Mouse (Mus musculus): ENCODE measurements at regions not wholly inside any gene's neighbourhood (a gene's known extent, or its start where the extent isn't known, plus 50 kb on each side); places are given as distances from the start of the nearest gene placed in this dataset.

DNA sequence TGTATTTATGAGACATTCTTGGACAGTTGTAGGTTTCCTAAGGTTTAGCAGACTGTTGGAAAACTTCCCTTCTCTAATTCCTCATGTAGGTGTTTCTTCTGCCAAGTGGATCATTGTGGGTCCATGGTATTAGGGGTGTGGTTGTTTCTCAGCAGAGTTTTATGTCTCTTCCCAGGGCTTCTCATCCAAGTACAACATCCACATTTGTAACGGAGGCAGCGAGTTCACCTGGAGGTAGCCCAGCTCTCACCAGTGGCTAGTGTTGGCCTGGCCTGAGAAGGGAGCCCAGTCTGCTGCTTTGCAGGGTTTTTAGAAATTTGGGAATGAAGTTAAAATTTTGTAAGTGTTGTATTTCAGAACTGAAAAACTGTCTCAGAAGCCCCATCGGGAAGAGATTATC is 122.4 kb downstream of the Wnt5a start:
- no peaks in the 10 kb centered on the region for H3K9me3 ChIP-seq (replicated peaks; ENCODE audit: control insufficient read depth, low read length)
- ATAC-seq (replicated peaks; ENCODE audit: insufficient number of reproducible peaks, low FRiP score, low TSS enrichment, low read depth) (no peak), DNase-seq (ENCODE audit: low spot score) (no peak)
- no peaks in the 10 kb centered on the region for H3K36me3 ChIP-seq (replicated peaks; ENCODE audit: control insufficient read depth, insufficient read depth, low read depth, low read length)
- no peak overlapping the region for H3K27ac ChIP-seq (replicated peaks; ENCODE audit: low read depth, low read length)
- no peak overlapping the region for H3K9ac ChIP-seq (replicated peaks; ENCODE audit: low read length)
- no peak overlapping the region for H3K4me3 ChIP-seq (ENCODE audit: low read depth, low read length)
- H3K27me3 ChIP-seq (ENCODE audit: control insufficient read depth, insufficient read depth, low read length), result no peaks in the 10 kb centered on the region
- 86% methylated on average over 3 of the region's 3 CpGs for WGBS
- H3K4me2 ChIP-seq (ENCODE audit: low read depth, low read length), result no peak overlapping the region
- no peaks in the 10 kb centered on the region for H3K4me1 ChIP-seq (ENCODE audit: control insufficient read depth, insufficient read depth, low read length)

DNA sequence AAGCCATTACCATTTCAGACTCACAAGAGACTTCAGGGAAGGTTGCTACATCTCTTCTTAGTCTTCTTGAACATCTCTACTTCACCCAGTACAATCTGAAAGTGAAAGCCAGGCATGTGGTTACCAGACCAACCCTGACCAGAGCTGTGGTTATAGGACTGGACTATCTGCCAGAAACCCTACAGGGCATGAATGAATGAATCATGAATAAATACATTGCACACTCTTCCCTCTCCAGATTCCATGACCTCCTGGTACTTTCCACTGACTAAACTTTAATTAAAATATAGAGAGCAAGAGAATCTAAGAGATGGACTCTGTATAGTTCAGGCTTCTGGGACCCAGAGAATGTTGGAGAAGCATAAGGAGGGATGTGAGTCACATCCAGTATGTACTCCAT is 130.6 kb downstream of the Wnt5a start:
- Histone ChIP-seq H3K4me3 (ENCODE audit: low read depth, low read length) (no peak overlapping the region), H3K9me3 (replicated peaks; ENCODE audit: control insufficient read depth, low read length) (no peaks in the 10 kb centered on the region), H3K4me1 (ENCODE audit: control insufficient read depth, insufficient read depth, low read length) (no peaks in the 10 kb centered on the region), H3K27me3 (ENCODE audit: control insufficient read depth, insufficient read depth, low read length) (no peaks in the 10 kb centered on the region), H3K27ac (replicated peaks; ENCODE audit: low read depth, low read length) (no peak overlapping the region), H3K4me2 (ENCODE audit: low read depth, low read length) (no peak overlapping the region), H3K9ac (replicated peaks; ENCODE audit: low read length) (no peak overlapping the region), H3K36me3 (replicated peaks; ENCODE audit: control insufficient read depth, insufficient read depth, low read depth, low read length) (no peaks in the 10 kb centered on the region)
- ATAC-seq (replicated peaks; ENCODE audit: insufficient number of reproducible peaks, low FRiP score, low TSS enrichment, low read depth) (no peak), DNase-seq (ENCODE audit: low spot score) (no peak)

DNA sequence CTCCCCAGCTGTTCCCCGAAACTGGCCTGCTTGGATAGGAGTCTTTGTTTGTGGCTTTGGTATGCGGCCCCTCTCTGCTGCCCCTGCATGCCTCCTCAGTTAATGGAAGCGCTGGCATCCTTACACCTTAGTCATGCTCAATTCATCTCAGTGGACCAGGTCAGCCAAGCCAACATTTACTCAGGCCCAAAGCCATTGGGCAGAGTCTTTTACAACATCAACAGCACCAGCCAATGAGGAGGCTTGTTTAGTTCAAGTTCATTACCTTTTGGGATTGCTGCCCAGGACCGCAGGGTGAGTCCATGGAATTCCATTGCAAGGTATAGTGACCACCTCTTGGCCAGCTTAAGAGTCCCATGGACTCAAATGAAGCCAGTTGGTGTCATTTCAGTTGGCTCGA is 134.5 kb downstream of the Wnt5a start:
- Histone ChIP-seq H3K36me3 (replicated peaks; ENCODE audit: control insufficient read depth, insufficient read depth, low read depth, low read length) (no peaks in the 10 kb centered on the region), H3K9me3 (replicated peaks; ENCODE audit: control insufficient read depth, low read length) (no peaks in the 10 kb centered on the region), H3K4me1 (ENCODE audit: control insufficient read depth, insufficient read depth, low read length) (no peaks in the 10 kb centered on the region), H3K9ac (replicated peaks; ENCODE audit: low read length) (no peak overlapping the region), H3K4me2 (ENCODE audit: low read depth, low read length) (no peak overlapping the region), H3K27ac (replicated peaks; ENCODE audit: low read depth, low read length) (no peak overlapping the region), H3K27me3 (ENCODE audit: control insufficient read depth, insufficient read depth, low read length) (no peaks in the 10 kb centered on the region), H3K4me3 (ENCODE audit: low read depth, low read length) (no peak overlapping the region)
- DNase-seq (ENCODE audit: low spot score) (no peak), ATAC-seq (replicated peaks; ENCODE audit: insufficient number of reproducible peaks, low FRiP score, low TSS enrichment, low read depth) (no peak)
- WGBS, result 76% methylated on average over 5 of the region's 5 CpGs

GRCm38 (mm10) chr14:28645807-28646206 is 141.3 kb downstream of the Wnt5a start:
- Histone ChIP-seq H3K27ac (replicated peaks; ENCODE audit: low read depth, low read length) (no peak overlapping the region), H3K4me1 (ENCODE audit: control insufficient read depth, insufficient read depth, low read length) (no peaks in the 10 kb centered on the region), H3K36me3 (replicated peaks; ENCODE audit: control insufficient read depth, insufficient read depth, low read depth, low read length) (no peaks in the 10 kb centered on the region), H3K27me3 (ENCODE audit: control insufficient read depth, insufficient read depth, low read length) (no peaks in the 10 kb centered on the region), H3K9me3 (replicated peaks; ENCODE audit: control insufficient read depth, low read length) (no peaks in the 10 kb centered on the region), H3K4me2 (ENCODE audit: low read depth, low read length) (no peak overlapping the region), H3K4me3 (ENCODE audit: low read depth, low read length) (no peak overlapping the region), H3K9ac (replicated peaks; ENCODE audit: low read length) (no peak overlapping the region)
- 82% methylated on average over 2 of the region's 2 CpGs for WGBS
- ATAC-seq (replicated peaks; ENCODE audit: insufficient number of reproducible peaks, low FRiP score, low TSS enrichment, low read depth), result no peak
- DNase-seq (ENCODE audit: low spot score), result no peak

- Histone ChIP-seq H3K9ac (replicated peaks; ENCODE audit: low read length) (no peak overlapping the region), H3K27ac (replicated peaks; ENCODE audit: low read depth, low read length) (no peak overlapping the region), H3K4me3 (ENCODE audit: low read depth, low read length) (no peak overlapping the region), H3K9me3 (replicated peaks; ENCODE audit: control insufficient read depth, low read length) (no peaks in the 10 kb centered on the region), H3K27me3 (ENCODE audit: control insufficient read depth, insufficient read depth, low read length) (no peaks in the 10 kb centered on the region), H3K4me2 (ENCODE audit: low read depth, low read length) (no peak overlapping the region), H3K4me1 (ENCODE audit: control insufficient read depth, insufficient read depth, low read length) (no peaks in the 10 kb centered on the region), H3K36me3 (replicated peaks; ENCODE audit: control insufficient read depth, insufficient read depth, low read depth, low read length) (no peaks in the 10 kb centered on the region)
- ATAC-seq (replicated peaks; ENCODE audit: insufficient number of reproducible peaks, low FRiP score, low TSS enrichment, low read depth), result no peak
- DNase-seq (ENCODE audit: low spot score), result no peak
These were observed 144.9 kb downstream of the Wnt5a start for GRCm38 (mm10) chr14:28649411-28649810.

- H3K9me3 ChIP-seq (replicated peaks; ENCODE audit: control insufficient read depth, low read length), result no peaks in the 10 kb centered on the region
- no peaks in the 10 kb centered on the region for H3K27me3 ChIP-seq (ENCODE audit: control insufficient read depth, insufficient read depth, low read length)
- DNase-seq (ENCODE audit: low spot score) (no peak), ATAC-seq (replicated peaks; ENCODE audit: insufficient number of reproducible peaks, low FRiP score, low TSS enrichment, low read depth) (no peak)
- H3K36me3 ChIP-seq (replicated peaks; ENCODE audit: control insufficient read depth, insufficient read depth, low read depth, low read length), result no peaks in the 10 kb centered on the region
- H3K4me3 ChIP-seq (ENCODE audit: low read depth, low read length), result no peak overlapping the region
- H3K4me1 ChIP-seq (ENCODE audit: control insufficient read depth, insufficient read depth, low read length), result no peaks in the 10 kb centered on the region
- 79% methylated on average over 10 of the region's 10 CpGs for WGBS
- no peak overlapping the region for H3K9ac ChIP-seq (replicated peaks; ENCODE audit: low read length)
- no peak overlapping the region for H3K27ac ChIP-seq (replicated peaks; ENCODE audit: low read depth, low read length)
- H3K4me2 ChIP-seq (ENCODE audit: low read depth, low read length), result no peak overlapping the region
These were observed 148.7 kb downstream of the Wnt5a start for GRCm38 (mm10) chr14:28653059-28653930.

- Histone ChIP-seq H3K9ac (replicated peaks; ENCODE audit: low read length) (no peak overlapping the region), H3K9me3 (replicated peaks; ENCODE audit: control insufficient read depth, low read length) (no peaks in the 10 kb centered on the region), H3K27me3 (ENCODE audit: control insufficient read depth, insufficient read depth, low read length) (no peaks in the 10 kb centered on the region), H3K4me1 (ENCODE audit: control insufficient read depth, insufficient read depth, low read length) (no peaks in the 10 kb centered on the region), H3K27ac (replicated peaks; ENCODE audit: low read depth, low read length) (no peak overlapping the region), H3K4me3 (ENCODE audit: low read depth, low read length) (no peak overlapping the region), H3K4me2 (ENCODE audit: low read depth, low read length) (no peak overlapping the region), H3K36me3 (replicated peaks; ENCODE audit: control insufficient read depth, insufficient read depth, low read depth, low read length) (no peaks in the 10 kb centered on the region)
- 89% methylated on average over 8 of the region's 8 CpGs for WGBS
- no peak for ATAC-seq (replicated peaks; ENCODE audit: insufficient number of reproducible peaks, low FRiP score, low TSS enrichment, low read depth)
- DNase-seq (ENCODE audit: low spot score), result no peak
These were observed 152.7 kb downstream of the Wnt5a start for GRCm38 (mm10) chr14:28657216-28657615.

- Histone ChIP-seq H3K36me3 (replicated peaks; ENCODE audit: control insufficient read depth, insufficient read depth, low read depth, low read length) (no peaks in the 10 kb centered on the region), H3K9ac (replicated peaks; ENCODE audit: low read length) (no peak overlapping the region), H3K4me2 (ENCODE audit: low read depth, low read length) (no peak overlapping the region), H3K9me3 (replicated peaks; ENCODE audit: control insufficient read depth, low read length) (no peaks in the 10 kb centered on the region), H3K4me1 (ENCODE audit: control insufficient read depth, insufficient read depth, low read length) (no peaks in the 10 kb centered on the region), H3K27ac (replicated peaks; ENCODE audit: low read depth, low read length) (no peak overlapping the region), H3K4me3 (ENCODE audit: low read depth, low read length) (no peak overlapping the region), H3K27me3 (ENCODE audit: control insufficient read depth, insufficient read depth, low read length) (no peaks in the 10 kb centered on the region)
- WGBS, result 51% methylated on average over 5 of the region's 5 CpGs
- no peak for DNase-seq (ENCODE audit: low spot score)
- ATAC-seq (replicated peaks; ENCODE audit: insufficient number of reproducible peaks, low FRiP score, low TSS enrichment, low read depth), result no peak
These were observed 156.5 kb downstream of the Wnt5a start for GRCm38 (mm10) chr14:28660872-28661588.
